Mouse (Mus musculus): ENCODE results near the gene Tas1r1.

GRCm38 (mm10) chr4:152010707-152011134 is 27.6 kb downstream of the Tas1r1 start:
- TF ChIP-seq CTCF (IDR thresholded peaks at IDR 0.05; ENCODE audit: low read depth) (no peak), EP300 (IDR thresholded peaks at IDR 0.05; ENCODE audit: low read depth) (no peak)

Data from liver, postnatal 0 days (tissue).